Mouse (Mus musculus) common myeloid progenitor, adult 5-6 weeks (primary cell): ENCODE data around the gene Abcb5. TPM values are rescaled to one million over a fixed set of nuclear protein-coding genes. Genes with fewer than 3 reads are reported as not detected.
"Not testable (repeated sequence)": the region's sequence is repeated elsewhere in the genome, so short reads cannot be mapped to it uniquely, and the experiment has no call there.

ENCODE experiments used
- ATAC-seq: replicated peaks from 2 replicates; pipeline ENCODE4 v1.8.0; 2016; ENCODE audit warnings: low read depth, mild to moderate bottlenecking, moderate TSS enrichment, inconsistent platforms; ENCODE audit not compliant: poor library complexity, severe bottlenecking
- total RNA-seq: library from RNA; stranded (forward); fragments of 200-1000, 187-1606 nt; gene quantifications from 2 replicates; pipeline ENCODE4 v1.2.3, GENCODE M21; 2017

Gene Abcb5
- total RNA-seq = not detected in 2 replicates

- ATAC-seq = no peak
Measured at GRCm38 (mm10) chr12:118966321-118966720, at the start of gene Abcb5. TSS of gene Abcb5 (minus strand) at chr12:118966421.

- peak; percentile 79 for ATAC-seq
Measured at GRCm38 (mm10) chr12:118999230-118999629, 33.0 kb upstream of the Abcb5 start.

- ATAC-seq = peak; percentile 89
Measured at GRCm38 (mm10) chr12:118994328-118995166, 28.3 kb upstream of the Abcb5 start.

GRCm38 (mm10) chr12:118984852-118985251 is 18.6 kb upstream of the Abcb5 start:
- ATAC-seq = no peak

GRCm38 (mm10) chr12:118930386-118931318 is 35.6 kb downstream of the Abcb5 start:
- ATAC-seq = peak; percentile 91

GRCm38 (mm10) chr12:118926813-118927281 is 39.4 kb downstream of the Abcb5 start:
- ATAC-seq = peak; percentile 80

GRCm38 (mm10) chr12:118923874-118924273 is 42.3 kb downstream of the Abcb5 start:
- ATAC-seq = not testable (repeated sequence)

- no peak for ATAC-seq
Measured at GRCm38 (mm10) chr12:118917771-118918170, 48.5 kb downstream of the Abcb5 start.

GRCm38 (mm10) chr12:118910360-118910759 is 55.9 kb downstream of the Abcb5 start:
- no peak for ATAC-seq

- no peak for ATAC-seq
Measured at GRCm38 (mm10) chr12:118902249-118902648, 64.0 kb downstream of the Abcb5 start.

- ATAC-seq = no peak
Measured at GRCm38 (mm10) chr12:118887964-118888363, 78.3 kb downstream of the Abcb5 start.

GRCm38 (mm10) chr12:118882790-118883189 is 83.4 kb downstream of the Abcb5 start:
- ATAC-seq = no peak

- ATAC-seq = no peak
Measured at GRCm38 (mm10) chr12:118872673-118873072, 93.5 kb downstream of the Abcb5 start.

- no peak for ATAC-seq
Measured at GRCm38 (mm10) chr12:118856151-118856550, 110.1 kb downstream of the Abcb5 start.

GRCm38 (mm10) chr12:118854831-118855453 is 111.3 kb downstream of the Abcb5 start:
- peak; percentile 99 for ATAC-seq

- no peak for ATAC-seq
Measured at GRCm38 (mm10) chr12:118854401-118854800, 111.8 kb downstream of the Abcb5 start.

- no peak for ATAC-seq
Measured at GRCm38 (mm10) chr12:118853331-118853730, 112.9 kb downstream of the Abcb5 start.

GRCm38 (mm10) chr12:118850851-118851410 is 115.3 kb downstream of the Abcb5 start:
- ATAC-seq = no peak

GRCm38 (mm10) chr12:118849996-118850395 is 116.2 kb downstream of the Abcb5 start:
- no peak for ATAC-seq
